Mouse (Mus musculus) neural tube, embryonic 14.5 days (tissue): Measurements from ENCODE around the gene Lmod1. TPM values are rescaled to one million over a fixed set of nuclear protein-coding genes. Genes with fewer than 3 reads are reported as not detected.

ENCODE experiments used
- ATAC-seq: fragments of 200-750 bp; cut with Nextera tagmentation; 2 replicates; pipeline ENCODE4 v1.8.0; 2017; ENCODE audit warnings: low read depth, mild to moderate bottlenecking, moderate TSS enrichment, moderate library complexity
- H3K27ac ChIP-seq: fragments of 300-500 bp; sonication (generic); 2 replicates; pipeline ENCODE4 v1.5.1; 2014; ENCODE audit warnings: low read depth, mild to moderate bottlenecking, control low read depth, low read length, moderate library complexity, mixed read lengths
- H3K27me3 ChIP-seq: fragments of 300-500 bp; sonication (generic); 2 replicates; pipeline ENCODE4 v1.6.1; 2014; ENCODE audit warnings: low read length; ENCODE audit not compliant: control insufficient read depth, insufficient read depth
- H3K36me3 ChIP-seq: fragments of 300-500 bp; sonication (generic); 2 replicates; pipeline ENCODE4 v1.6.1; 2014; ENCODE audit warnings: low read length, mixed read lengths; ENCODE audit not compliant: control insufficient read depth, insufficient read depth
- H3K4me1 ChIP-seq: fragments of 300-500 bp; sonication (generic); 2 replicates; pipeline ENCODE4 v1.6.1; 2014; ENCODE audit warnings: low read length; ENCODE audit not compliant: control insufficient read depth, insufficient read depth
- H3K4me2 ChIP-seq: fragments of 300-500 bp; sonication (generic); 2 replicates; pipeline ENCODE4 v1.6.1; 2014; ENCODE audit warnings: mild to moderate bottlenecking, low read depth, low read length, control low read depth
- H3K4me3 ChIP-seq: fragments of 300-500 bp; sonication (generic); 2 replicates; pipeline ENCODE4 v1.5.1; 2014; ENCODE audit warnings: low read depth, low read length, control low read depth, mixed read lengths
- H3K9ac ChIP-seq: fragments of 300-500 bp; sonication (generic); replicated peaks from 2 replicates; pipeline ENCODE4 v1.6.1; 2014; ENCODE audit warnings: low read depth, mild to moderate bottlenecking, control low read depth, low read length, mixed read lengths
- H3K9me3 ChIP-seq: fragments of 300-500 bp; sonication (generic); 2 replicates; pipeline ENCODE4 v1.6.1; 2016; ENCODE audit warnings: low read length; ENCODE audit not compliant: control insufficient read depth
- WGBS: fragments of 180-500 bp; shearing (Covaris S2); extraction: QIAGEN DNeasy Blood & Tissue Kit; methylation state at CpG from one replicate; pipeline ENCODE4 v1.1.7; 2014; 5-methylcytosine and 5-hydroxymethylcytosine counted together
- polyA plus RNA-seq: library from polyadenylated mRNA; unstranded; fragments of >200 nt; fragmentation: Nextera tagmentation; extraction: Ambion mirVana; gene quantifications from 2 replicates; pipeline ENCODE4 v1.2.1, GENCODE M21; 2014

Lmod1 gene
- 0.17 TPM in 2 replicates for polyA plus RNA-seq

DNA sequence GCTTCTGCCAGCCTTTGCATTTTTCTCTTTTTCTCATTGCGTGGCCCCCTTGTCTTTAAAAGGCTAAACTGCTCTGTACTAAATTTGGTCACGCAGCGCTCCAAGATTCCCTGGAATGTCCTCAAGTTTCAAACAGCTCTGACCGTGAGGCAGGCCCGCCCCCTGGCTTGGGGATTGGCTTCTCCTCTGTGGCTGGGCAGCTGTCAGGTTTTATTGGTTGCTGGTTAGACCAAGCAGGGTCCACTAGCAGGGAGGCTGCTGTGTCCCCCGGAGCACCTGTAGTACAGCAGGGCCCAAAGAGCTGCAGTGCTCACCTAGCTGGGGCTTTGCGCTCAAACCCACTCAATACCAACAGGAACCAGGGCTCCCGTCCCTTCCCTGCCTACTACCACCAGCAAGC lies at the start of gene Lmod1:
TSS of gene Lmod1 (plus strand) at position 237 of the 400 bp plus-strand sequence.
- H3K4me1 ChIP-seq = no peaks in the 10 kb centered on the region
- no peak within 1 kb of the TSS for H3K27ac ChIP-seq
- ATAC-seq = no peak
- WGBS = 12% methylated on average over 8 of the region's 8 CpGs
- 0 out of 2 replicates have a peak within 1 kb of the TSS, but pooled peaks have one; percentile 14 for H3K4me2 ChIP-seq
- no peak within 1 kb of the TSS for H3K4me3 ChIP-seq
- H3K9me3 ChIP-seq = no peaks in the 10 kb centered on the region
- H3K9ac ChIP-seq = no peak within 1 kb of the TSS
- no peaks in the 10 kb centered on the region for H3K27me3 ChIP-seq
- H3K36me3 ChIP-seq = no peaks in the 10 kb centered on the region

DNA sequence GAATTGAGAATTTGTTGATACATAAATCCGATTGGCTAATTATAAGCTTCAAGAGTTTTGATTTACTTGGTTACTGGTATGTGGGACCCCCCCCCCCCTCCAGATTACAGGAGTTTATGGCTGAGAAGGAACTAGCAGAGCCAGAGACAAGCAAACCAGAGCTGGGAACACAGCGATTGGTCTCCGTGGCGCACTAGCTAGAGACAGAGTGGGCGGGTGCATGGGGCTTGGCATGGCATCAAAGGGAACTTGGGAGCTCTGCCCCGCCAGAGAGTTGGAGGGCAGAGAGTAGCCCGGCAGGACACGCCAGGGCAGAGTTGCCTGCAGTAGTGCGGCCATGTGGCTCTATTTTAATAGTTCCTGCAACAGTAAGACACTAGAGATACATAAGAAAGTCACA lies 44.0 kb upstream of the Lmod1 start:
- Histone ChIP-seq H3K9me3 (no peaks in the 10 kb centered on the region), H3K9ac (no peak overlapping the region), H3K27ac (no peak overlapping the region), H3K36me3 (peaks cover 12% of the 10 kb centered on the region), H3K27me3 (no peaks in the 10 kb centered on the region), H3K4me3 (no peak overlapping the region), H3K4me2 (no peak overlapping the region), H3K4me1 (peaks cover 14% of the 10 kb centered on the region)
- no peak for ATAC-seq
- WGBS = 78% methylated on average over 9 of the region's 9 CpGs

DNA sequence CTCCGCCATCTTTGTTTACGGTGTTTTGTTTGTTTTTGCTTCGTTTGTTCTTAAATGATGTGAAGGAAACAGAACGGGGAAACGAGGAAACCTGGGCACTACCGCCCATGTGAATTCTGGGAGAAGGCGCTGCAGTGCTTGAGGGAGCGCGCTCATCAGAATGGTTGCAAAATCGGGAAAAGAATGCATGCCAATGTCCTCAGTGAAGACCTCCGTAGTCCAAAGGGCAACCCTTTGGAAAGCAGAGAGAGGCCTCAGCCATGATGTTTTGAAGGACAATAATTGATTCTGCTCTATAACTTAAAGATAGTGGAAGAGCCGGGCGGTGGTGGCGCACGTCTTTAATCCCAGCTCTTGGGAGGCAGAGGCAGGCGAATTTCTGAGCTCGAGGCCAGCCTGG lies 42.8 kb upstream of the Lmod1 start:
- no peak for ATAC-seq
- WGBS = 97% methylated on average over 17 of the region's 17 CpGs

DNA sequence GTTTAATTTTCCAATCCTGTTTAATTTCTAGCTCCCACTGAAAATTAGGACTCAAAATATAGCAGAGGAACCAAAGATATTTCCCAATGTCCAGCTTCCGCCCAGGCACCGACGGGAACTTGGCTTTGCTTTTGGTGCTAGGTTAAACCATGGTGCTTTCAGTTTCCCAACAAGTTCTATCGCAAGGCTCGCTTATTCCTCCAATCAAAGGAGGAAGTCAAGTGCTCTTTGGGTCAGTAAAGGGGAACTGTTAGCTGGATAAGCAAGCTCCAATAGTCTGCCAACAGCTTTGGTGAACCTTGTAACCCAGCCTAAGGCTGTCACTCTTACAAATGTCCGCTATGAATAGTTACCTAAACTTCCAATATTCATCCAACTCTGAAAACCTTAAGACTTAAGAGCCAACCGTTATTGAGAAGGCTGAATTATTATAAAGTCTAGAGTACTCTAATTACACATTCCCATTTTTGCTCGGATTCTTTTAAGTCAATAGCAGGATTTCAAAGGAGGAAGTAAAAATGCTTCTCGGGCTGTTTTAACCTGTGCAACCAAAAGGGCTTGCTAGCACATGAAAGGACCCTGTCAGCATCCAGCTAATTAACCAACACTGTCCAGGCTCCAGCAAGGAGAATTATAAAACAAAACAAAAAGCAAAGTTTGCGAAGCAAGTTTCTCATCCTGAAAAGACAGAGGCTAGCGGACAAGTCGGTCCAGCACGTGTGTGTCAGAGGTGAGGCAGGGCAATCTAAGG lies 41.9 kb upstream of the Lmod1 start:
- WGBS = 44% methylated on average over 13 of the region's 13 CpGs
- H3K27ac ChIP-seq = peak overlapping the region; percentile 93
- no peak for ATAC-seq
- peak overlapping the region; percentile 93 for H3K9ac ChIP-seq
- H3K4me3 ChIP-seq = peak overlapping the region; percentile 85
- no peaks in the 10 kb centered on the region for H3K27me3 ChIP-seq
- H3K36me3 ChIP-seq = peaks cover 4% of the 10 kb centered on the region; the same call in 1 of the 2 replicates
- H3K4me2 ChIP-seq = peak overlapping the region; percentile 83
- H3K9me3 ChIP-seq = no peaks in the 10 kb centered on the region
- peaks cover 14% of the 10 kb centered on the region for H3K4me1 ChIP-seq

More for the DNA sequence above, 42.8 kb upstream of the Lmod1 start:
- Histone ChIP-seq H3K27ac (no peak overlapping the region), H3K9me3 (no peaks in the 10 kb centered on the region), H3K36me3 (peaks cover 8% of the 10 kb centered on the region; the same call in 1 of the 2 replicates), H3K4me2 (no peak overlapping the region), H3K4me1 (peaks cover 14% of the 10 kb centered on the region), H3K4me3 (no peak overlapping the region), H3K9ac (no peak overlapping the region), H3K27me3 (no peaks in the 10 kb centered on the region)

DNA sequence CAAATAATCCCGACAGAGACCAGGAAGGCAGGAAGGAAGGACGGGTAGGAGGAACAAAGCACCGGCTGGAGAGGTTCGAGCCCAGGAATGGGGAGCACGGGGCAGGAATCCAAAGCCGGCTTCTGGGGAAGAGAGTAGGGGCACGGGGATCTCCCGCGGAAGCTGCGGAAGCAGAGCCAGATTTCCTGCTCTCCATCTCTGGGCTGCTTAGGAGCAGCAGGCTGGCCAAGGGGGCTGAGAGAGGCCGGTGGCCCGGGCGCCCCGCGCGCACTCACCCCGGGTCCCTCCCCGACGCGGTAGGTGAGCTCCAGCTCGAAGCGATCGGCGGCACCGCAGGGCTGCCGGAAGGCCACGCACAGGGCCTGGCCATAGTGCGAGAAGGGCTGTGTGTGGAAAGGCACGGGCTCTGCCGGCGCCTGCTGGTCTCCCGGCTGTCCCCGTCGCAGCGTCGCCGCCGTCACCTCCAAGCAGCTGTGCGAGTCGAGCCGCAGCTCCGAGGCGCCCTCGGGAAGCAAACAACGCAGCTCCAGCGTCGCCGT lies 41.3 kb upstream of the Lmod1 start:
- WGBS = under 1% methylated on average over 47 of the region's 48 CpGs
- ATAC-seq = peak; percentile 80
- peaks cover 4% of the 10 kb centered on the region; the same call in 1 of the 2 replicates for H3K36me3 ChIP-seq
- H3K27me3 ChIP-seq = no peaks in the 10 kb centered on the region
- H3K9me3 ChIP-seq = no peaks in the 10 kb centered on the region
- H3K4me3 ChIP-seq = peak overlapping the region; percentile 85
- H3K4me2 ChIP-seq = peak overlapping the region; percentile 83
- H3K27ac ChIP-seq = peak overlapping the region; percentile 93
- peak overlapping the region; percentile 93 for H3K9ac ChIP-seq
- peaks cover 14% of the 10 kb centered on the region for H3K4me1 ChIP-seq

DNA sequence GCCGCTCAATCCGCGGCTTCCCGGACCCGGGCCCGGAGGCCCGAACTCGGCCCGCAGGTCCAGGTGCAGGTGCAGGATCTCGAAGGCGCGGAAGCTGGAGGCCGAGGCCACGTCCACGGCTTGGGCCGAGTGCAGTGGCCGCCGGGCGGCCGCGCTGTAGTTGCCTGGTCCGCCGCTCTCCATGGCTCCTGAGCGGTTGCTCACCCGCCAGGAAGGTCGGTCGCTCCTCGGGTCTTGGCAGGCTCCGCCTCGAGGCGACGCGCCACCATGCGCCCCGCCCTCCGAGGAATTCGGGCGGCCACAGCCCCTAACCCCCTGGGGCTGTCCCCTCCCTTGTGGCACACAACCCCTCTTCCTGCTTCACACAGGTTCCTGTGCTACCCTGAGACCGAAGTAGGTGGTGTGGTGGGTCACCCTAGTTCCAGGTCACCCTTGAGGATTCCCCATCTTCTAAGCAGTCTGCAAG lies 40.7 kb upstream of the Lmod1 start, which contains the start of gene Rnpep:
TSS of gene Rnpep (minus strand) at position 259 of the 466 bp plus-strand sequence.
- Histone ChIP-seq H3K27ac (peak within 1 kb of the TSS; percentile 93), H3K4me1 (peaks cover 14% of the 10 kb centered on the region), H3K9ac (peak within 1 kb of the TSS; percentile 93), H3K9me3 (no peaks in the 10 kb centered on the region), H3K4me2 (peak within 1 kb of the TSS; percentile 83), H3K27me3 (no peaks in the 10 kb centered on the region), H3K4me3 (peak within 1 kb of the TSS; percentile 85), H3K36me3 (no peaks in the 10 kb centered on the region)
- 0% methylated on average over 39 of the region's 39 CpGs for WGBS
- ATAC-seq = peak; percentile 90

DNA sequence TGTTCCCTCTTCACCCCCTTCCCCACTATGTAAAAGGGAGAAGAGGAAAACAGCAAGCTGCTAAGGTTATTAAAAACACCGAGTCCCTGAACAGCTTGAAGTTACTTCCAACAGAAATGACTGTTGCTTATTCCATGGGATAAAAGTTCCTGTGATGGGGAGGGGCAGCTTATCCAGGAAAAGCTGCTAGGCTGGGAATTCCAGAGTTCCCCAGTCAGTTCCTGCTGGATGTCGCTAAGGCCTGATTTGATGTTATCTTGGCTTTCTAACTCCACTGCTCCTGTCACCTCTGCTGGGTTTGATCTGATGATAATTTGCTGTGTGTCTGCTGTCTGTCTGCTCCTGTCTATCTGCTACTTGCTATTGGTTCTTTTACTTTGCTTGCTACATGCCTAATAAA lies 38.3 kb upstream of the Lmod1 start:
- no peaks in the 10 kb centered on the region for H3K36me3 ChIP-seq
- H3K4me3 ChIP-seq = no peak overlapping the region
- no peaks in the 10 kb centered on the region for H3K27me3 ChIP-seq
- no peaks in the 10 kb centered on the region for H3K9me3 ChIP-seq
- peaks cover 9% of the 10 kb centered on the region for H3K4me1 ChIP-seq
- H3K4me2 ChIP-seq = no peak overlapping the region
- no peak overlapping the region for H3K9ac ChIP-seq
- no peak for ATAC-seq
- no peak overlapping the region for H3K27ac ChIP-seq
- 80% methylated on average over 2 of the region's 2 CpGs for WGBS

DNA sequence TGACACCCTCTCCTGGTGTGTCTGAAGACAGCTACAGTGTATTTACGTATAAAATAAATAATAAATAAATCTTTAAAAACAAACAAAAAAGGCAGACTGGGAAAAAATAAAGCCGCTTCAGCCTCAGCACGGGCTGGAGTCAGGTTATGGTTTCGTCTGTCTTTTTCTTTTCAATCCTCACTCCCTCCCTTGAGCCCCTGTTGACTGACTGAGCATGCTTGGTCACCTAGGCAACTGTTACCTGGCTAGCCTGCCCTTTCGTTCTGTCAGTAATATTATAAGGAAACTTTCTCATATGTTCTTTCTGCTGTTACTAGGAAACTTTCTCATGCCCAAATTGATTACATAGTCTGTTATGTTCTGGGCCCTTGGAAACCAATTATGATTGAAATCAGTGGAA lies 33.7 kb upstream of the Lmod1 start:
- Histone ChIP-seq H3K9me3 (no peaks in the 10 kb centered on the region), H3K27ac (no peak overlapping the region), H3K27me3 (no peaks in the 10 kb centered on the region), H3K4me3 (no peak overlapping the region), H3K4me2 (no peak overlapping the region), H3K36me3 (peaks cover 7% of the 10 kb centered on the region; the same call in 1 of the 2 replicates), H3K9ac (no peak overlapping the region), H3K4me1 (no peaks in the 10 kb centered on the region)
- 80% methylated on average over 5 of the region's 5 CpGs for WGBS
- ATAC-seq = no peak

DNA sequence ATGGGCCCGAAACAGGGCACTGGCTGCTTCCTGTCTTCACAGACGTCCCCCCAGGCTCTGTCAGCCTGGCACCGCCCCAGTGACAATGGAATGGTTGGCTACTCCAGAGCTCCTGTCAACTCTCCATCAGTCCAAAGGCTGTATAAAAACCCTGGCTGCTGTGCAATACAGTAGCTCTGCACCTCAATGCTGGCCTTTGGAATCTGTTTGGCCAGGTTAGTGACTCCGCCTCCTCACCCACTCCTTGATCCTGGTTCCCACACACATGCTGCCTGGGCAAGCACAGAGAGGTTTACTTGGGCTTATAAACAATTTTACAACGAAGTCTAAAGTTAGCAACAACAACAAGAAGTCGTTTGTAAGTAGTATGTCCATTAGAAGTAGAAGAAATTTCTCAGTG lies 13.3 kb upstream of the Lmod1 start:
- ATAC-seq = no peak
- H3K27me3 ChIP-seq = no peaks in the 10 kb centered on the region
- 80% methylated on average over 6 of the region's 6 CpGs for WGBS
- peaks cover 8% of the 10 kb centered on the region for H3K36me3 ChIP-seq
- no peak overlapping the region for H3K27ac ChIP-seq
- no peak overlapping the region for H3K4me2 ChIP-seq
- no peak overlapping the region for H3K4me3 ChIP-seq
- no peak overlapping the region for H3K9ac ChIP-seq
- H3K4me1 ChIP-seq = peaks cover 9% of the 10 kb centered on the region
- H3K9me3 ChIP-seq = no peaks in the 10 kb centered on the region
